Mouse (Mus musculus): ENCODE measurements around the gene Ndufs4. TPM values are rescaled to one million over a fixed set of nuclear protein-coding genes. Genes with fewer than 3 reads are reported as not detected.
"Not testable (repeated sequence)": the region's sequence is repeated elsewhere in the genome, so short reads cannot be mapped to it uniquely, and the experiment has no call there.

The Ndufs4 gene
- polyA plus RNA-seq, 1 experiment from 2014 or later, result 235 TPM

GRCm38 (mm10) chr13:114310591-114310990 lies 77.5 kb downstream of the Ndufs4 start:
- Histone ChIP-seq H3K4me3 (ENCODE audit: low read depth, low read length) (no peak overlapping the region), H3K36me3 (ENCODE audit: control insufficient read depth, insufficient read depth, low read length) (0 out of 2 replicates have a peak, but pooled peaks cover 3% of the 10 kb centered on the region), H3K27me3 (replicated peaks; ENCODE audit: control insufficient read depth, insufficient read depth, low read length) (no peaks in the 10 kb centered on the region), H3K4me1 (replicated peaks; ENCODE audit: control insufficient read depth, insufficient read depth, low read length) (no peaks in the 10 kb centered on the region), H3K4me2 (no peak overlapping the region), H3K9ac (ENCODE audit: low read depth, low read length) (no peak overlapping the region), H3K27ac (ENCODE audit: low read depth, low read length) (no peak overlapping the region), H3K9me3 (ENCODE audit: control insufficient read depth, low read length) (0 out of 2 replicates have a peak, but pooled peaks cover 2% of the 10 kb centered on the region)
- no peak for ATAC-seq (replicated peaks; ENCODE audit: low FRiP score)
- DNase-seq (ENCODE audit: low spot score), result no peak
- WGBS, result 95% methylated on average over 11 of the region's 11 CpGs

DNA sequence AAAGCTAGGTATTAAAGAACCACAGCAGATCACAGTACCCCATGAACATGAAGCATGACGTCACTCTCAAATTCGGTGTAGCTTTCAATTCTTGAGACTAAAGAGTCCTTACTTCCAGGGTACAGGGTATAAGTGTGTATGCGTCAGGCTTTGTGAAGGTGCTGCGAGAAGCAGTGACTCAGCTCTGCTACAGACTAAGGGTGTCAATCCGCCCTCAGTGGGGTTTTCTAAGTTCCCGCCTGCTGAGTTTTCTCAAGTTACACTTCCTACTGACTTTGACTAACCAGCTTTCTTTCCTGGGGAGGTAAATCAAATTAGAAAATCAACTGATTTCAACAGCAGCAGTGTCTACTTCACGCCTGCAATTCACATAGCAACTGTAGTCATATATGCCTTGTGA lies 83.4 kb downstream of the Ndufs4 start:
- Histone ChIP-seq H3K9me3 (ENCODE audit: control insufficient read depth, low read length) (no peaks in the 10 kb centered on the region), H3K4me1 (replicated peaks; ENCODE audit: control insufficient read depth, insufficient read depth, low read length) (peaks cover 2% of the 10 kb centered on the region; the same call in 1 of the 2 replicates), H3K27ac (ENCODE audit: low read depth, low read length) (no peak overlapping the region), H3K9ac (ENCODE audit: low read depth, low read length) (no peak overlapping the region), H3K4me3 (ENCODE audit: low read depth, low read length) (no peak overlapping the region), H3K27me3 (replicated peaks; ENCODE audit: control insufficient read depth, insufficient read depth, low read length) (no peaks in the 10 kb centered on the region), H3K4me2 (no peak overlapping the region), H3K36me3 (ENCODE audit: control insufficient read depth, insufficient read depth, low read length) (no peaks in the 10 kb centered on the region)
- ATAC-seq (replicated peaks; ENCODE audit: low FRiP score) (no peak), DNase-seq (ENCODE audit: low spot score) (no peak)
- WGBS, result 81% methylated on average over 7 of the region's 7 CpGs

- Histone ChIP-seq H3K9ac (ENCODE audit: low read depth, low read length) (no peak overlapping the region), H3K27ac (ENCODE audit: low read depth, low read length) (no peak overlapping the region), H3K4me1 (replicated peaks; ENCODE audit: control insufficient read depth, insufficient read depth, low read length) (peaks cover 2% of the 10 kb centered on the region; the same call in 1 of the 2 replicates), H3K4me2 (no peak overlapping the region), H3K27me3 (replicated peaks; ENCODE audit: control insufficient read depth, insufficient read depth, low read length) (no peaks in the 10 kb centered on the region), H3K36me3 (ENCODE audit: control insufficient read depth, insufficient read depth, low read length) (no peaks in the 10 kb centered on the region), H3K4me3 (ENCODE audit: low read depth, low read length) (no peak overlapping the region), H3K9me3 (ENCODE audit: control insufficient read depth, low read length) (no peaks in the 10 kb centered on the region)
- ATAC-seq (replicated peaks; ENCODE audit: low FRiP score) (peak; percentile 53; the same call in 1 of the 2 replicates), DNase-seq (ENCODE audit: low spot score) (no peak)
- 73% methylated on average over 4 of the region's 4 CpGs for WGBS
Measured at GRCm38 (mm10) chr13:114303466-114304175, 84.4 kb downstream of the Ndufs4 start.

DNA sequence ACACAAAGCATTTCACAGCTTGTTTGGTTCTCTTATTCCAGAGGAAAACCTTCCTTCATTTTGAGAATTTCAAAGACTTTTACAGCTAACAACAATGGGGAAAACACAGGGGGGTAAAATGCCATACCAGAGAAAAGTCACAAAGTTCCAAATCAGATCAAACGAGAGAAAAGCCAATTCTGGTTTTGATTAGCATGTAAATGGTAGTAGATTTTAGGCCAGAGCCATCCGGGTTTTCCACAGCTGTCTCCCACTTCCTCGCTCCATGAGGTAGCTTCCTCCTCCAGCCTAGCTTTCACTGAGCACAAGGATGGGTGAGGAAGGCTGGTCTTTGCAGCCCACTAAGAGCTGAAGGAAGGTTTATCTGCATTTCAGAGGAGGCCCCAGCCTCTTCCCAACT lies 90.3 kb downstream of the Ndufs4 start:
- no peaks in the 10 kb centered on the region for H3K27me3 ChIP-seq (replicated peaks; ENCODE audit: control insufficient read depth, insufficient read depth, low read length)
- H3K9me3 ChIP-seq (ENCODE audit: control insufficient read depth, low read length), result no peaks in the 10 kb centered on the region
- WGBS, result 64% methylated on average over 3 of the region's 3 CpGs
- DNase-seq (ENCODE audit: low spot score) (no peak), ATAC-seq (replicated peaks; ENCODE audit: low FRiP score) (no peak)
- H3K4me1 ChIP-seq (replicated peaks; ENCODE audit: control insufficient read depth, insufficient read depth, low read length), result no peaks in the 10 kb centered on the region
- H3K4me2 ChIP-seq, result no peak overlapping the region
- no peak overlapping the region for H3K27ac ChIP-seq (ENCODE audit: low read depth, low read length)
- H3K36me3 ChIP-seq (ENCODE audit: control insufficient read depth, insufficient read depth, low read length), result no peaks in the 10 kb centered on the region
- H3K4me3 ChIP-seq (ENCODE audit: low read depth, low read length), result no peak overlapping the region
- no peak overlapping the region for H3K9ac ChIP-seq (ENCODE audit: low read depth, low read length)

DNA sequence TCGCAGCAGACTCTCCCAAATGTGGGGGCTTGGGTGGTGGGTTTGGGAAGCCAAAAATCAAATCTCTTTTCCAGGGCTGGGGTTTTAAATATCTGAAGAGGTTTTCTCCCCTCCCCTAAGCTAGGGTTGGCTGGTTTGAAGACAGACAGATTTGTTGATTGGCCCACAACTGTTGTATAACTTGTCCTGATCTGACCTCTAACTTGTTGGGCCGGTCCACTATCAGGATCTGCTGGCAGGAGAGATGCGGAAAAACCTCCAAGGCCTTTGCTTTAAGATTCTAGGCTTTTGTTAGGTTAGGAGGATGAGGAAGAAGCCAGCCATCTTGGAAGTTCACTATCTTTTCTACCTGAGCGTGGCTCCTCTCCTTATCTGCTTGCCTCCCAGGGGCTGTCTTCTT lies 91.5 kb downstream of the Ndufs4 start:
- Histone ChIP-seq H3K27ac (ENCODE audit: low read depth, low read length) (no peak overlapping the region), H3K4me2 (no peak overlapping the region), H3K9me3 (ENCODE audit: control insufficient read depth, low read length) (no peaks in the 10 kb centered on the region), H3K4me3 (ENCODE audit: low read depth, low read length) (no peak overlapping the region), H3K4me1 (replicated peaks; ENCODE audit: control insufficient read depth, insufficient read depth, low read length) (no peaks in the 10 kb centered on the region), H3K27me3 (replicated peaks; ENCODE audit: control insufficient read depth, insufficient read depth, low read length) (no peaks in the 10 kb centered on the region), H3K36me3 (ENCODE audit: control insufficient read depth, insufficient read depth, low read length) (no peaks in the 10 kb centered on the region), H3K9ac (ENCODE audit: low read depth, low read length) (no peak overlapping the region)
- ATAC-seq (replicated peaks; ENCODE audit: low FRiP score) (no peak), DNase-seq (ENCODE audit: low spot score) (no peak)
- WGBS, result 86% methylated on average over 4 of the region's 4 CpGs

DNA sequence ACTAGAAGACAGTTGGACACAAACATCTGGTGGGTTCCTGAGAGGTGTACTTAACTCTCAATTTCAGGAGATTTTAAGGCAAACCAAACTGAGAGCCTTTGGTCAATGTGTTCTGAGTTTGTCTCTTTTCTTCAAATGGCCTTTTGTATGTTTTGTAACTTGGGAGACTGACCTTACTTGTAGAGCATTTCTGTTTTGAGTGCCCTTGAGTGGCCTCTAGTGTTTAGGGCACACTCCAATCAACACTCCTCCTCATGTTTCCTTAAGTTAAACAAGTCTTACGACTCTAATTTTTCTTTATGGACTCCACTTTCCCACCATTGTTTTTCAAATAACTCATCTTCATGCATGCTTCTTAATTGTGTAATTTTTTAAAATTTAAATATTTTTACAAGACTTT lies 98.6 kb downstream of the Ndufs4 start:
- ATAC-seq (replicated peaks; ENCODE audit: low FRiP score) (no peak), DNase-seq (ENCODE audit: low spot score) (no peak)
- Histone ChIP-seq H3K27me3 (replicated peaks; ENCODE audit: control insufficient read depth, insufficient read depth, low read length) (no peaks in the 10 kb centered on the region), H3K27ac (ENCODE audit: low read depth, low read length) (no peak overlapping the region), H3K36me3 (ENCODE audit: control insufficient read depth, insufficient read depth, low read length) (peaks cover 2% of the 10 kb centered on the region; the same call in 1 of the 2 replicates), H3K9me3 (ENCODE audit: control insufficient read depth, low read length) (no peaks in the 10 kb centered on the region), H3K4me1 (replicated peaks; ENCODE audit: control insufficient read depth, insufficient read depth, low read length) (no peaks in the 10 kb centered on the region), H3K9ac (ENCODE audit: low read depth, low read length) (no peak overlapping the region), H3K4me2 (no peak overlapping the region), H3K4me3 (ENCODE audit: low read depth, low read length) (no peak overlapping the region)
- WGBS, result 93% methylated on average over 1 of the region's 1 CpGs

DNA sequence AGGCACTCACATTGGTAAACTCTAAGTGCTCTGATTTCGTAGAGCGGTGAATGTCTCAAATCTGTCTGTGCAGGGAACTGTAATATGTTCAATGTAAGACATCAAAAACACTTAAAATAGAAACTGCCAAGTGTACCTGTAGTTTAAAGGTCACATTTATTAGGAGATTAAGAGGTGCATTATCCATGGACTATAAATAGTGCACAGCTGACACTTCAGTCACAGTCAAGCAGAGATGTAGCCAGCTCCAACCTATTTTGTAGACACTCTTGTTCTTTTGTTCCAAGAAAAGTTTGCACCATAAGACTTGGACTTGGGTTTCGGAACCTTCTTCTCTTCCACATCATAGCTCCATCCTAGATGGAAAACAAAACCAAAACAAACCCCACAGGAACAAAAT lies 99.5 kb downstream of the Ndufs4 start:
- Histone ChIP-seq H3K4me3 (ENCODE audit: low read depth, low read length) (no peak overlapping the region), H3K9ac (ENCODE audit: low read depth, low read length) (no peak overlapping the region), H3K4me2 (no peak overlapping the region), H3K4me1 (replicated peaks; ENCODE audit: control insufficient read depth, insufficient read depth, low read length) (no peaks in the 10 kb centered on the region), H3K9me3 (ENCODE audit: control insufficient read depth, low read length) (no peaks in the 10 kb centered on the region), H3K27me3 (replicated peaks; ENCODE audit: control insufficient read depth, insufficient read depth, low read length) (no peaks in the 10 kb centered on the region), H3K27ac (ENCODE audit: low read depth, low read length) (no peak overlapping the region), H3K36me3 (ENCODE audit: control insufficient read depth, insufficient read depth, low read length) (peaks cover 5% of the 10 kb centered on the region)
- no peak for ATAC-seq (replicated peaks; ENCODE audit: low FRiP score)
- 93% methylated on average over 3 of the region's 3 CpGs for WGBS
- DNase-seq (ENCODE audit: low spot score), result no peak

- not testable (repeated sequence) for DNase-seq (ENCODE audit: low spot score); H3K27me3 ChIP-seq (replicated peaks; ENCODE audit: control insufficient read depth, insufficient read depth, low read length); H3K4me1 ChIP-seq (replicated peaks; ENCODE audit: control insufficient read depth, insufficient read depth, low read length); H3K27ac ChIP-seq (ENCODE audit: low read depth, low read length); H3K4me3 ChIP-seq (ENCODE audit: low read depth, low read length); H3K9me3 ChIP-seq (ENCODE audit: control insufficient read depth, low read length); H3K36me3 ChIP-seq (ENCODE audit: control insufficient read depth, insufficient read depth, low read length); H3K9ac ChIP-seq (ENCODE audit: low read depth, low read length); H3K4me2 ChIP-seq; ATAC-seq (replicated peaks; ENCODE audit: low FRiP score)
- 89% methylated on average over 2 of the region's 2 CpGs for WGBS
Measured at GRCm38 (mm10) chr13:114278690-114279089, 109.4 kb downstream of the Ndufs4 start.

DNA sequence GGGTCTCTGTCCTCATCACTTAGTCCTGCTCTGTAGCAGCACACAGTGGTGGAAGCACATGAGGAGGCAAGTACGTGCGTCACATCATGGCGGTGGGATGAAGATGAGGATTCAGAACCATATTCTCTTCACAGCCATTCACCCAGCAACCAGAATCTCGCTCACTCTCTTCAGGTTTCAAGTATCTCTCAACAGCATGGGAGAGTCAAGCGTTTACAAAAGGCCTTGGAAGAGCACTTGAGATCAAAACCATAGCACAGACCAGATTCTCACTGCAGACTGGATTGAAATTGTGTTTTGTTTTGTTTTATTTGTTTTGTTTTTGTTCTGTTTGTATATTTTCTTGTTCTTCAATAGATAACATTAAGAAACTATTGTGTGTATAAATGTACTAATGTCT lies 110.8 kb downstream of the Ndufs4 start:
- WGBS, result 90% methylated on average over 5 of the region's 5 CpGs
- no peaks in the 10 kb centered on the region for H3K27me3 ChIP-seq (replicated peaks; ENCODE audit: control insufficient read depth, insufficient read depth, low read length)
- no peaks in the 10 kb centered on the region for H3K4me1 ChIP-seq (replicated peaks; ENCODE audit: control insufficient read depth, insufficient read depth, low read length)
- no peak overlapping the region for H3K4me3 ChIP-seq (ENCODE audit: low read depth, low read length)
- H3K27ac ChIP-seq (ENCODE audit: low read depth, low read length), result no peak overlapping the region
- no peaks in the 10 kb centered on the region for H3K36me3 ChIP-seq (ENCODE audit: control insufficient read depth, insufficient read depth, low read length)
- no peak overlapping the region for H3K9ac ChIP-seq (ENCODE audit: low read depth, low read length)
- DNase-seq (ENCODE audit: low spot score) (no peak), ATAC-seq (replicated peaks; ENCODE audit: low FRiP score) (no peak)
- H3K4me2 ChIP-seq, result no peak overlapping the region
- no peaks in the 10 kb centered on the region for H3K9me3 ChIP-seq (ENCODE audit: control insufficient read depth, low read length)
